Mouse (Mus musculus) thymus, adult 18-20 months (tissue): ENCODE data around the gene Vmn1r138.
"Not testable (repeated sequence)": the region's sequence is repeated elsewhere in the genome, so short reads cannot be mapped to it uniquely, and the experiment has no call there.

Source experiments
- DNase-seq, 2 experiments: peaks; one replicate each; pipeline ENCODE4 v3.0.0; 2022; ENCODE audit warnings: mixed read lengths in 2 of 2

Gene Vmn1r138

DNA sequence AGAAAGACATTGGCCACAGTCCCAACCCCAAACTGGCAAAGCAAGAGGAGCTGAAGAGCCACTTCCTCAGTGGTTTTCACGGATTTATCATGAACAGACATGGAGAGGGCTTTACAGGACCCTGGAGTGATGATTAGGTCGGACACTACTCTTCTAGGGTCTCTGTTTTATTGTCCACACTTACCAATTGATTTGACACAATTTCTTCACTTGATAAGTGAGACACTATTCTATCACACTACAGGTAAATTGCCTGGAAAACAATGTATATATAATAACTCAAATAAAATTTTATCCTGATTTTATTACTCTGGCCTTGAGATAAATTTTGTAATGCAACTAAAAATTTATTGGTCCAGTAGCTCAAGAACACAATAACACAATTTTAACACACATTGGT is at the start of gene Vmn1r138:
TSS of gene Vmn1r138 (minus strand) at position 101 of the 400 bp plus-strand sequence.
- DNase-seq: not testable (repeated sequence)

DNA sequence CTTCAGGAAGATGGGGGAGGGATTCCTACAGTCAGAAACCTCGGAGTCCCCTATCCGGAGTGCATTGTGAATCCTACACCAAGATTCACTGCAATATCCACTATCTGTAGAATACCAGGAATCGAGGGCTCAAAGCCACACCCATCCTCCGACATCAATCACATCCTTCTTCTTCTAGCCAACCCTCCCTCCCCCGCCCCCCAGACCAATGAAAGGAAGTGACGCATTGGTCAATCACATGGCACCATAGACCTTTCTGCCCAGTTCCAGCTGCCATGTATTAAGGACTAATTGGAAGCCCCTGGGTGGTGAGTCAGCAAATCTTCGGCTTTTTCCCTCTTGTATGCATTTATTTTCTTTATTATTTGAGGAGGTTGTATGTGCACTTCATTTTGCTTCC is 40.1 kb upstream of the Vmn1r138 start, which contains the start of gene Vmn1r139:
TSS of gene Vmn1r139 (plus strand) at position 301 of the 400 bp plus-strand sequence.
- not testable (repeated sequence) for DNase-seq

DNA sequence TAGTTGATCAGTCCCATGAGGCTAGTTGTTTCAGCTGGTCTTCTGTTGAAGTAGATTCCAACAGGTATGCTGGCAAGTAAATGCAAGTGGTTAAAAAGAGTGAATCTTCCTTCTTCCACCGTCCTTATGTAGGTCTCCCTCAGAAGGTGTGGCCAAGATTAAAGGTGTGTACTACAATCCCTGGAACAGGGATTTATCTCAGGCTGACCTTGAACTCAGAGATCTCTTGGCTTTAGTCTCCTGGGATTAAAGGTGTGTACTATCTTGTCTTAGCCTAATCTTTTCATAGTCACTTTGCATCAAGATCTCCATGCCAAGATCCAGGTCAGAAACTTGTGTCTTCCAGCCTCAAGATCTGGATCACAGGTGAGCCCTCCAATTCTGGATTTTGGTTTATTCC is 27.5 kb upstream of the Vmn1r138 start, which contains the start of gene Gm6176:
TSS of gene Gm6176 (minus strand) at position 101 of the 400 bp plus-strand sequence.
- DNase-seq: not testable (repeated sequence)

DNA sequence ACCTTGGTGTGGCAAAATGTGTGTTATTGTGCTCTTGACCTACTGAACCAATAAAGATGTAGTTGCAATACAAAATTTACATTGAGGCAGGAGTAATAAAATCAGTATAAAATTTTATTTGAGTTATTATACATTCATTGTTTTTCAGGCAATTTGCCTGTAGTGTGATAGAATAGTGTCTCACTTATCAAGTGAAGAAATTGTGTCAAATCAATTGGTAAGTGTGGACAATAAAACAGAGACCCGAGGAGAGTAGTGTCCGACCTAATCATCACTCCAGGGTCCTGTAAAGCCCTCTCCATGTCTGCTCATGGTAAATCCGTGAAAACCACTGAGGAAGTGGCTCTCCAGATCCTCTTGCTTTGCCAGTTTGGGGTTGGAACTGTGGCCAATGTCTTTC is 34.4 kb downstream of the Vmn1r138 start, which contains the start of gene Vmn1r137:
TSS of gene Vmn1r137 (plus strand) at position 301 of the 400 bp plus-strand sequence.
- not testable (repeated sequence) for DNase-seq
